Mouse (Mus musculus) testis, adult 2 months (tissue): ENCODE measurements around the gene Hist3h2ba.

Experiments
- CTCF ChIP-seq: fragments of 200-500 bp; IDR thresholded peaks from 2 replicates; pipeline ENCODE4 v1.5.1; 2012; ENCODE audit warnings: low read depth, mild to moderate bottlenecking, inconsistent platforms, low read length, moderate library complexity; ENCODE audit not compliant: control insufficient read depth, insufficient read depth, insufficient replicate concordance
- POLR2A ChIP-seq: fragments of 200-500 bp; IDR thresholded peaks from 2 replicates; pipeline ENCODE4 v1.6.1; 2012; ENCODE audit warnings: low read depth, mild to moderate bottlenecking, inconsistent platforms, low read length, moderate library complexity; ENCODE audit not compliant: control insufficient read depth

- TF ChIP-seq CTCF, result no peak
- TF ChIP-seq POLR2A, result no peak
Observed at GRCm38 (mm10) chr11:58978706-58979030, 29.9 kb downstream of the Hist3h2ba start.
